Comparison of ENCODE assay signal across 8 mouse cellular contexts in genomic region chr2:14048381-14048780, GRCm38 (mm10). TPM values are rescaled to one million over a fixed set of nuclear protein-coding genes. Genes with fewer than 3 reads are reported as not detected.
A peak's percentile ranks its signal among the peaks of the same experiment; 100 is the strongest.
DNase-seq lines count a peak whose midpoint lies in the region; ATAC-seq and TF ChIP-seq lines count a peak whose summit lies in the region.

No protein-coding gene starts in this region.

- no peak overlapping the region for H3K4me2 ChIP-seq in liver, embryonic 13.5 days
- no peak overlapping the region for H3K4me2 ChIP-seq in neural tube, embryonic 12.5 days (replicated peaks)

- TF ChIP-seq CTCF in G1E (IDR thresholded peaks at IDR 0.05; ENCODE audit: low read depth, low read length) = peak; percentile 31; the same call in 1 of the 2 replicates

- H3K9ac ChIP-seq in liver, embryonic 13.5 days = no peak overlapping the region
- no peak overlapping the region for H3K9ac ChIP-seq in neural tube, embryonic 12.5 days

- peak; percentile 15 for DNase-seq in G1E (ENCODE audit: low spot score)
- DNase-seq in c-Kit-negative CD71-positive TER-119-positive erythroid progenitor cells, embryonic 14.5 days (ENCODE audit: low read depth, low spot score) = peak; percentile 46
- peak; percentile 6 for DNase-seq in heart, postnatal 25 days (ENCODE audit: low spot score)
- peak; percentile 69 to 83 for DNase-seq in kidney, postnatal 25 days
- DNase-seq in liver, embryonic 13.5 days = peak; percentile 22
- DNase-seq in thymus, postnatal 14 days = peak; percentile 70

- no peak overlapping the region for H3K4me3 ChIP-seq in G1E (ENCODE audit: low read depth, low read length)
- H3K4me3 ChIP-seq in liver, embryonic 13.5 days (replicated peaks) = no peak overlapping the region
- H3K4me3 ChIP-seq in neural tube, embryonic 12.5 days = no peak overlapping the region

- intact Hi-C loops in heart, postnatal 25 days (cut with DNase I) = loop anchor here (5.0 kb wide), 2 partner anchors 244 to 654 kb away; no protein-coding TSS in a partner anchor

- H3K27me3 ChIP-seq in G1E (ENCODE audit: insufficient read depth, low read length) = no peaks in the 10 kb centered on the region
- no peaks in the 10 kb centered on the region for H3K27me3 ChIP-seq in liver, embryonic 13.5 days
- H3K27me3 ChIP-seq in neural tube, embryonic 12.5 days (replicated peaks) = no peaks in the 10 kb centered on the region

- H3K36me3 ChIP-seq in G1E (replicated peaks) = peaks cover 23% of the 10 kb centered on the region
- no peaks in the 10 kb centered on the region for H3K36me3 ChIP-seq in liver, embryonic 13.5 days
- no peaks in the 10 kb centered on the region for H3K36me3 ChIP-seq in neural tube, embryonic 12.5 days

- H3K9me3 ChIP-seq in G1E (replicated peaks) = no peaks in the 10 kb centered on the region
- H3K9me3 ChIP-seq in liver, embryonic 13.5 days (replicated peaks) = no peaks in the 10 kb centered on the region
- no peaks in the 10 kb centered on the region for H3K9me3 ChIP-seq in neural tube, embryonic 12.5 days

- H3K27ac ChIP-seq in liver, embryonic 13.5 days = no peak overlapping the region
- no peak overlapping the region for H3K27ac ChIP-seq in neural tube, embryonic 12.5 days

- H3K4me1 ChIP-seq in G1E (ENCODE audit: insufficient read depth, low read depth, low read length) = no peaks in the 10 kb centered on the region
- peaks cover 7% of the 10 kb centered on the region for H3K4me1 ChIP-seq in liver, embryonic 13.5 days (replicated peaks)
- H3K4me1 ChIP-seq in neural tube, embryonic 12.5 days = no peaks in the 10 kb centered on the region

- ATAC-seq in G1E (ENCODE audit: extremely low read depth, insufficient number of reproducible peaks, low FRiP score, poor library complexity, severe bottlenecking) = peak; percentile 57; the same call in 1 of the 2 replicates
- ATAC-seq in erythroid progenitor cell, adult 5-6 weeks (replicated peaks; ENCODE audit: low FRiP score, poor library complexity, severe bottlenecking) = peak; percentile 61; the same call in 1 of the 2 replicates
- peak; percentile 63 for ATAC-seq in liver, embryonic 13.5 days (ENCODE audit: low read depth)
- ATAC-seq in neural tube, embryonic 12.5 days (ENCODE audit: low FRiP score, low read depth) = peak; percentile 65; the same call in 1 of the 2 replicates

RNA-seq across cellular contexts. Expression of gene Hacd1, which starts 7.6 kb away (rescaled TPM):
- 10.2 and 16.4 TPM in 2 replicates for total RNA-seq in G1E (2014; fragmentation: Nextera tagmentation)
- 50.4 and 64.0 TPM in 2 replicates for total RNA-seq in G1E (2017)
- polyA plus RNA-seq in G1E (2012) = 36.4 and 38.9 TPM in 2 replicates
- total RNA-seq in erythroid progenitor cell, adult 5-6 weeks (2015; ENCODE audit: low replicate concordance) = 7.5 and 13.7 TPM in 2 replicates
- total RNA-seq in erythroid progenitor cell, adult 5-6 weeks (2017; ENCODE audit: low replicate concordance) = 4.0 TPM in 1 of 2 replicates, not detected in the other
- 100 to 1,000 TPM; 150 to 166 TPM for total RNA-seq in heart, postnatal 25 days (2021)
- 64.6 and 65.4 TPM in 2 replicates for polyA plus RNA-seq in liver, embryonic 13.5 days (2015; fragmentation: Nextera tagmentation; extraction: Ambion mirVana)
- 54.6 and 56.4 TPM in 2 replicates for polyA plus RNA-seq in neural tube, embryonic 12.5 days (2016; fragmentation: Nextera tagmentation; extraction: Ambion mirVana)

RNA-seq across cellular contexts. Expression of gene Stam, which starts 25.5 kb away (rescaled TPM):
- total RNA-seq in G1E (2014; fragmentation: Nextera tagmentation) (50.1 and 51.2 TPM in 2 replicates), G1E (2017) (33.3 and 33.5 TPM in 2 replicates)
- 21.4 and 24.6 TPM in 2 replicates for polyA plus RNA-seq in G1E (2012)
- total RNA-seq in erythroid progenitor cell, adult 5-6 weeks (2015; ENCODE audit: low replicate concordance) = 36.4 and 66.7 TPM in 2 replicates
- total RNA-seq in erythroid progenitor cell, adult 5-6 weeks (2017; ENCODE audit: low replicate concordance) = 23.3 and 41.1 TPM in 2 replicates
- 10 to 100 TPM; 23.7 to 24.1 TPM for total RNA-seq in heart, postnatal 25 days (2021)
- polyA plus RNA-seq in liver, embryonic 13.5 days (2015; fragmentation: Nextera tagmentation; extraction: Ambion mirVana) = 25.9 and 32.1 TPM in 2 replicates
- 104 and 107 TPM in 2 replicates for polyA plus RNA-seq in neural tube, embryonic 12.5 days (2016; fragmentation: Nextera tagmentation; extraction: Ambion mirVana)

Comparison
In these comparisons a context has a peak if more than half of its experiments do, and no peak if none do; other contexts are left out.
1. DNase-seq: peak in every context shown above with its lines; median percentile 76 in kidney, postnatal 25 days; 70 in thymus, postnatal 14 days; 46 in c-Kit-negative CD71-positive TER-119-positive erythroid progenitor cells, embryonic 14.5 days; 22 in liver, embryonic 13.5 days; 15 in G1E; 6 in heart, postnatal 25 days.